Mouse (Mus musculus) intestine, postnatal 0 days (tissue): ENCODE data around the gene Lgalsl. TPM values are rescaled to one million over a fixed set of nuclear protein-coding genes. Genes with fewer than 3 reads are reported as not detected.

ENCODE experiments used
- ATAC-seq: fragments of 200-750 bp; cut with Nextera tagmentation; 2 replicates; pipeline ENCODE4 v1.8.0; 2017; ENCODE audit warnings: mild to moderate bottlenecking, moderate TSS enrichment, moderate library complexity
- H3K27ac ChIP-seq: fragments of 300-500 bp; sonication (generic); 2 replicates; pipeline ENCODE4 v1.5.1; 2014; ENCODE audit warnings: mild to moderate bottlenecking, low read depth, low read length, moderate library complexity
- H3K27me3 ChIP-seq: fragments of 300-500 bp; sonication (generic); replicated peaks from 2 replicates; pipeline ENCODE4 v1.6.1; 2014; ENCODE audit warnings: low read length, mixed read lengths; ENCODE audit not compliant: control insufficient read depth, insufficient read depth
- H3K36me3 ChIP-seq: fragments of 300-500 bp; sonication (generic); 2 replicates; pipeline ENCODE4 v1.6.1; 2014; ENCODE audit warnings: mild to moderate bottlenecking, moderate library complexity; ENCODE audit not compliant: control insufficient read depth, insufficient read depth
- H3K4me1 ChIP-seq: fragments of 300-500 bp; sonication (generic); replicated peaks from 2 replicates; pipeline ENCODE4 v1.6.1; 2014; ENCODE audit warnings: antibody characterized with exemption, low read length, mixed read lengths; ENCODE audit not compliant: control insufficient read depth, insufficient read depth
- H3K4me2 ChIP-seq: fragments of 300-500 bp; sonication (generic); replicated peaks from 2 replicates; pipeline ENCODE4 v1.6.1; 2014; ENCODE audit warnings: low read depth, mild to moderate bottlenecking, moderate library complexity
- H3K4me3 ChIP-seq: fragments of 300-500 bp; sonication (generic); 2 replicates; pipeline ENCODE4 v1.5.1; 2014; ENCODE audit warnings: low read depth, low read length
- H3K9ac ChIP-seq: fragments of 300-500 bp; sonication (generic); 2 replicates; pipeline ENCODE4 v1.6.1; 2014; ENCODE audit warnings: mild to moderate bottlenecking, low read depth, low read length
- H3K9me3 ChIP-seq: fragments of 300-500 bp; sonication (generic); 2 replicates; pipeline ENCODE4 v1.6.1; 2016; ENCODE audit warnings: mixed run types; ENCODE audit not compliant: control insufficient read depth
- CTCF ChIP-seq: sonication (generic); IDR thresholded peaks from 2 replicates; pipeline ENCODE4 v1.5.1; 2016; ENCODE audit warnings: low read depth, mild to moderate bottlenecking, control low read depth, antibody characterized with exemption, moderate library complexity
- WGBS: fragments of 180-500 bp; shearing (Covaris S2); extraction: QIAGEN DNeasy Blood & Tissue Kit; methylation state at CpG from one replicate; pipeline ENCODE4 v1.1.7; 2014; 5-methylcytosine and 5-hydroxymethylcytosine counted together
- polyA plus RNA-seq: library from polyadenylated mRNA; unstranded; fragments of >200 nt; fragmentation: Nextera tagmentation; extraction: Ambion mirVana; gene quantifications from 2 replicates; pipeline ENCODE4 v1.2.1, GENCODE M21; 2015

The Lgalsl gene
- polyA plus RNA-seq, 1 experiment from 2014 or later: 16.5 TPM

GRCm38 (mm10) chr11:20829993-20830685 lies 717 bp downstream of the Lgalsl start:
- Histone ChIP-seq H3K9me3 (no peaks in the 10 kb centered on the region), H3K27ac (peak overlapping the region; percentile 98), H3K36me3 (peaks cover 9% of the 10 kb centered on the region; the same call in 1 of the 2 replicates), H3K9ac (peak overlapping the region; percentile 96), H3K27me3 (no peaks in the 10 kb centered on the region), H3K4me3 (peak overlapping the region; percentile 95), H3K4me1 (peaks cover 3% of the 10 kb centered on the region; the same call in 1 of the 2 replicates), H3K4me2 (peak overlapping the region; percentile 85)
- ATAC-seq: no peak
- no peak for TF ChIP-seq CTCF
- 7% methylated on average over 23 of the region's 23 CpGs for WGBS

GRCm38 (mm10) chr11:20829056-20829686 lies 1.7 kb downstream of the Lgalsl start:
- 42% methylated on average over 9 of the region's 9 CpGs for WGBS
- Histone ChIP-seq H3K9ac (no peak overlapping the region), H3K4me3 (no peak overlapping the region)

GRCm38 (mm10) chr11:20823961-20824360 lies 6.9 kb downstream of the Lgalsl start:
- H3K36me3 ChIP-seq: peaks cover 14% of the 10 kb centered on the region; the same call in 1 of the 2 replicates
- no peaks in the 10 kb centered on the region for H3K4me1 ChIP-seq
- TF ChIP-seq CTCF: no peak
- ATAC-seq: no peak
- 85% methylated on average over 2 of the region's 2 CpGs for WGBS
- H3K4me2 ChIP-seq: no peak overlapping the region
- H3K27ac ChIP-seq: no peak overlapping the region
- H3K27me3 ChIP-seq: no peaks in the 10 kb centered on the region
- no peak overlapping the region for H3K4me3 ChIP-seq
- H3K9ac ChIP-seq: no peak overlapping the region
- no peaks in the 10 kb centered on the region for H3K9me3 ChIP-seq

More at GRCm38 (mm10) chr11:20829056-20829686, 1.7 kb downstream of the Lgalsl start:
- no peak for ATAC-seq
- Histone ChIP-seq H3K36me3 (peaks cover 14% of the 10 kb centered on the region; the same call in 1 of the 2 replicates), H3K4me2 (peak overlapping the region; percentile 85), H3K27ac (no peak overlapping the region), H3K27me3 (no peaks in the 10 kb centered on the region), H3K9me3 (no peaks in the 10 kb centered on the region), H3K4me1 (peaks cover 3% of the 10 kb centered on the region; the same call in 1 of the 2 replicates)
- TF ChIP-seq CTCF: no peak

GRCm38 (mm10) chr11:20823301-20823700 lies 7.6 kb downstream of the Lgalsl start:
- H3K9ac ChIP-seq: no peak overlapping the region
- ATAC-seq: no peak
- H3K27me3 ChIP-seq: no peaks in the 10 kb centered on the region
- no peak overlapping the region for H3K27ac ChIP-seq
- no peak overlapping the region for H3K4me2 ChIP-seq
- peaks cover 14% of the 10 kb centered on the region; the same call in 1 of the 2 replicates for H3K36me3 ChIP-seq
- H3K4me3 ChIP-seq: no peak overlapping the region
- H3K4me1 ChIP-seq: no peaks in the 10 kb centered on the region
- no peaks in the 10 kb centered on the region for H3K9me3 ChIP-seq
- no peak for TF ChIP-seq CTCF
- 80% methylated on average over 2 of the region's 2 CpGs for WGBS

- no peaks in the 10 kb centered on the region for H3K27me3 ChIP-seq
- 0 out of 2 replicates have a peak, but pooled peaks cover 5% of the 10 kb centered on the region for H3K36me3 ChIP-seq
These were observed 9.5 kb downstream of the Lgalsl start for GRCm38 (mm10) chr11:20821351-20821750.

GRCm38 (mm10) chr11:20813901-20814523 lies 16.8 kb downstream of the Lgalsl start:
- no peaks in the 10 kb centered on the region for H3K9me3 ChIP-seq
- no peaks in the 10 kb centered on the region for H3K36me3 ChIP-seq
- H3K4me2 ChIP-seq: no peak overlapping the region
- H3K4me1 ChIP-seq: no peaks in the 10 kb centered on the region
- no peak overlapping the region for H3K27ac ChIP-seq
- TF ChIP-seq CTCF: peak; percentile 60
- no peak overlapping the region for H3K9ac ChIP-seq
- no peaks in the 10 kb centered on the region for H3K27me3 ChIP-seq
- no peak overlapping the region for H3K4me3 ChIP-seq
- WGBS: 61% methylated on average over 6 of the region's 6 CpGs
- peak; percentile 89 for ATAC-seq

More at GRCm38 (mm10) chr11:20821351-20821750, 9.5 kb downstream of the Lgalsl start:
- no peak for ATAC-seq
- Histone ChIP-seq H3K4me3 (no peak overlapping the region), H3K4me2 (no peak overlapping the region), H3K4me1 (no peaks in the 10 kb centered on the region), H3K27ac (no peak overlapping the region), H3K9ac (no peak overlapping the region), H3K9me3 (no peaks in the 10 kb centered on the region)
- TF ChIP-seq CTCF: no peak
- 85% methylated on average over 7 of the region's 7 CpGs for WGBS
